Mouse (Mus musculus) monocyte, adult 2 months (primary cell): ENCODE data around the gene Cyb5r3.

Experiments
- DNase-seq, 2 experiments: peaks; one replicate each; pipeline ENCODE4 v3.0.0; 2022; ENCODE audit warnings: low spot score in 2 of 2, low read depth in 1 of 2

The Cyb5r3 gene

GRCm38 (mm10) chr15:83107814-83108213, 64.6 kb downstream of the Cyb5r3 start:
- no peak for DNase-seq

GRCm38 (mm10) chr15:83106426-83106825, 66.0 kb downstream of the Cyb5r3 start:
- DNase-seq, result no peak
